Mouse (Mus musculus) Patski (cell line): ENCODE measurements around the gene Iqch. TPM values are rescaled to one million over a fixed set of nuclear protein-coding genes. Genes with fewer than 3 reads are reported as not detected.

Experiments used
- ATAC-seq: fragments of 100-300 bp; one replicate; pipeline ENCODE4 v1.8.0; 2021
- CTCF ChIA-PET: fragments of 350-600 bp; sonication (Branson Sonifier 250); formaldehyde crosslinking; loops from one replicate; lab custom pipeline; 2022; ENCODE audit warnings: inconsistent platforms; lab: Charles Lee
- POLR2A ChIA-PET: fragments of 350-600 bp; sonication (Branson Sonifier 250); formaldehyde crosslinking; loops from one replicate; lab custom pipeline; 2022; ENCODE audit warnings: antibody characterized with exemption, inconsistent platforms; lab: Charles Lee
- DNase-seq: peaks from one replicate; pipeline ENCODE4 v3.0.0-alpha.2; 2011; ENCODE audit warnings: low read depth, low spot score
- H3K27me3 ChIP-seq: fragments of 371-371 bp; one replicate; pipeline ENCODE4 v1.5.1; 2021
- CTCF ChIP-seq: fragments of 100-300 bp; IDR thresholded peaks from one replicate; pipeline ENCODE4 v1.5.1; 2021
- in situ Hi-C: fragments of 300-500 bp; cut with MboI; formaldehyde crosslinking; loops from 3 replicates; pipeline ENCODE4 v1.11.1; 2018; ENCODE audit warnings: low pct_unique_long_range_greater_than_20kb, mixed read lengths
- polyA plus RNA-seq: library from polyadenylated mRNA; unstranded; gene quantifications from one replicate; pipeline ENCODE4 v1.2.3, GENCODE M21; 2021

The Iqch gene
- 0.09 TPM for polyA plus RNA-seq

- POLR2A ChIA-PET, result interaction anchor here (0.6 kb wide), 1 partner anchor 58 kb away, joined by 4 read pairs; no protein-coding TSS in a partner anchor
- no peak for TF ChIP-seq CTCF
- ATAC-seq (peak; percentile 88), DNase-seq (peak; percentile 68)
- in situ Hi-C loops, result no loop called here
- H3K27me3 ChIP-seq, result no peaks in the 10 kb centered on the region
- CTCF ChIA-PET, result no interaction called here
Observed at GRCm38 (mm10) chr9:63602043-63602939, at the start of gene Iqch, which contains the start of gene Aagab. Gene Iqch (minus strand): TSS chr9:63602493. Gene Aagab (plus strand): TSS chr9:63602660.

GRCm38 (mm10) chr9:63651594-63651993 lies 49.3 kb upstream of the Iqch start:
- in situ Hi-C loops, result no loop called here
- DNase-seq, result no peak
- H3K27me3 ChIP-seq, result no peaks in the 10 kb centered on the region
- ChIA-PET POLR2A (no interaction called here), CTCF (interaction anchor here (1.2 to 2.9 kb wide), 2 partner anchors 15 to 47 kb away, joined by 4 to 7 read pairs; no protein-coding TSS in a partner anchor)
- ATAC-seq, result no peak
- TF ChIP-seq CTCF, result no peak

- ChIA-PET CTCF (interaction anchor here (2.9 kb wide), 1 partner anchor 48 kb away, joined by 7 read pairs; no protein-coding TSS in a partner anchor), POLR2A (interaction anchor here (1.5 kb wide), 1 partner anchor 106 kb away, joined by 4 read pairs; no protein-coding TSS in a partner anchor)
- no peak for TF ChIP-seq CTCF
- no peaks in the 10 kb centered on the region for H3K27me3 ChIP-seq
- DNase-seq (no peak), ATAC-seq (no peak)
- in situ Hi-C loops, result no loop called here
Observed at GRCm38 (mm10) chr9:63650905-63651304, 48.6 kb upstream of the Iqch start.

GRCm38 (mm10) chr9:63649841-63650545 lies 47.7 kb upstream of the Iqch start:
- in situ Hi-C loops, result no loop called here
- CTCF ChIA-PET, result interaction anchor here (1.7 to 2.9 kb wide), 2 partner anchors 22 to 49 kb away, joined by 5 to 7 read pairs; no protein-coding TSS in a partner anchor
- POLR2A ChIA-PET, result interaction anchor here (1.5 kb wide), 1 partner anchor 107 kb away, joined by 4 read pairs; no protein-coding TSS in a partner anchor
- no peak for ATAC-seq
- no peaks in the 10 kb centered on the region for H3K27me3 ChIP-seq
- no peak for DNase-seq
- no peak for TF ChIP-seq CTCF

DNA sequence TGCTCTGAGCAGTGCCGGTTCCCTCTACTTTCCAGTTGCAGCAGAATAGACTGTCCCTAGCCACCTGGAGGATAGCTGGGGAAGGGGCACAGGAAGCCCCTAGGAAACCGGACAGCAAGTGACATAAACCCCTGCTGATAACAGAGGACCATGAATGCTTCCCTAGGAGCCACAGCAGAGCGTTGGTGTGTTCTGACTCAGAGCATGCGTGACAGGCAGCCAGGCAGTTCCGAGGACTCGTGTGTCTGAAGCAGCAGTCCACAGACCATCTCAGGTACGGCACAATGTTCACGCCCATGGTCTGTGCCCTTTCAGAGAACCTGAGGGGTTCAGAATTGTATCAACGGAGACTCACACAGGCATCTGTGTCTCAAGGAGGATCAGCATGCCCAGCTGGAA lies 46.2 kb upstream of the Iqch start:
- in situ Hi-C loops, result no loop called here
- POLR2A ChIA-PET, result no interaction called here

DNA sequence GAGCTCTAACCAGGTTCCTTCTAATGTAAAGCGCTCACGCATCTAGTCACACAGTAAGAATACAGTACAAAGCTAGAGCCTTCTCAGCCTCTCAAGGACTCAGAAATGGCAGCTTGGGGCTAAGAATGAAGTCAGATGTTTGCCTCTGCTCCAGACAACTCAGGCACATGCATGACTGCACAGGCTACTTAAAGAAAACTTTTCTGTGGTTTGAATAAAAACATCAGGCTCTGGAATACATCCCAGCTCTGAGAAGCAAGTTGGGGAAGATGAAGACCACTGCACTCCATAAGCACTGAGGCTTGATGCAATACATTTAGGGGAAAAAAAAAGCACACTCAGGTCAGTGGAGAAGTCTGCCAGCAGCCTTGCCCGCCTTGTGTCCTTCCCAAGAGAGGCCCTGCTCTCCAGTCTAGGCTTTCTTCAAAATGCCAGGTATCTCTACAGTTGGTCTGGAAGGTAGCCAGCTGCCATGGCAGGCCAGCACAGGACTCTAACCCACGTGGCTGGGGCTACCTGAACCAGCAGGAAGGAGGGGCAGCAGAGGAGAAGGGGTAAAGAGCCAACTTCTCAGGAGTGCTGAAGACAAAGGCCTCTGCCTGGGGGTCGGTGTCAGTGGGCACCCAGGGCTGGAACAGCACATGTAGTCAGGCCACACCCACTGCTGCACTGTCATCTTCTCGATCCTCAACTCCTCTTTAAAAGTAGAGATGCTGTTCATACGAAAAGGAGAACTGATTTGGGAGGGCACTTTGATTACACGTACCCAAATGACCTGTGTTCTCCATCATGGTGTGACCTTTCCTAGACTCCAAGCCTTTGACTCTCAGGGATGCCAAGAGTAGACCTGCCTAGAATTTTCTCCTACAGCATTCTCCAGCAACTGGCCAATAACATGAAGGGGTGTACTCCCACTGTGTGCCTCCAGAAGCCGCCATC lies 45.6 kb upstream of the Iqch start:
- TF ChIP-seq CTCF, result no peak
- DNase-seq (peak; percentile 60), ATAC-seq (peak; percentile 41)
- in situ Hi-C loops, result no loop called here
- CTCF ChIA-PET, result interaction anchor here (1.0 kb wide), 1 partner anchor 15 kb away, joined by 3 read pairs; no protein-coding TSS in a partner anchor
- no peaks in the 10 kb centered on the region for H3K27me3 ChIP-seq
- POLR2A ChIA-PET, result no interaction called here

More for the DNA sequence above, 46.2 kb upstream of the Iqch start:
- TF ChIP-seq CTCF, result no peak
- no peaks in the 10 kb centered on the region for H3K27me3 ChIP-seq
- ATAC-seq, result no peak
- CTCF ChIA-PET, result no interaction called here
- DNase-seq, result no peak

DNA sequence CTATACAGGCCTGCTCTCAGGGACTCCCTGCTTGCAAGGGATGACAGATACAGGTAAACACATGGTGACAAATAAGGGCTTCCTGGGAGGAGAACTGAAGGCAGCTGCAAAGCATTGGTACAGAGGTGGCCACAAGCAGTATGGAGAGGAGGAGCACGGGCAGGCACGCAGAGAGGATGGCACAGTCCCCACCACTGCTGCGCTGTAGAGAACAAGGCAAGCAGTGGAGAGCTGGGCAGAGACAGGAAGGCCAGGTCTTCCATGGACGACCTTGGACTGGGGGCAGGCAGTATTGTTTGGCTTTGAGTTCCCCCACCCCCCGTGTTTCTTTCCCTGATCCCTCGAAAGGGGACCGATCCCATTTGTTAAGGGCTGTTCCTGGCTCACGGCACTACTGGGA lies 42.8 kb upstream of the Iqch start:
- no peak for ATAC-seq
- no peak for TF ChIP-seq CTCF
- POLR2A ChIA-PET, result interaction anchor here (0.7 kb wide), 1 partner anchor 9 kb away, joined by 3 read pairs; no protein-coding TSS in a partner anchor
- H3K27me3 ChIP-seq, result no peaks in the 10 kb centered on the region
- CTCF ChIA-PET, result no interaction called here
- in situ Hi-C loops, result no loop called here
- DNase-seq, result no peak

DNA sequence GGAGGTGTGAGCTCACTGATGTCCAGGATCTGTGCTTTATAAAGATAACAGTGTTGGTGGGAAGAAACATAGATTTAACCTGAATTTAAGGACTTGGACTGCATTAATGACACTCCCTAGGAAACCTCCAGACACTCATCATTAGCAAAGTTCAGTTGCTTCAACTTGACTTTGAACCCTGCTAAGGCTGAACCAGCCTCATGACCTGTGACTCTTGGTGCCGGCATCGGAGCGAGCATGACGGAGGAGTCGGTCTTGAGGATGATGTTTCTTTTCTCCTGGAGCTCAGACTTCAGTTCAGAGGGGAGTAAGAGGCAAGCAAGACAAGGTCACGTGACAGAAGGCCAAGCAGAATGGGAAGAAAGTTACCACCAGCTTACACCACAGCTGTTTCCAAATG lies 41.7 kb upstream of the Iqch start:
- CTCF ChIA-PET, result no interaction called here
- DNase-seq, result no peak
- no peak for TF ChIP-seq CTCF
- ATAC-seq, result no peak
- H3K27me3 ChIP-seq, result no peaks in the 10 kb centered on the region
- in situ Hi-C loops, result loop anchor here (5.0 kb wide), 1 partner anchor 198 kb away; no protein-coding TSS in a partner anchor
- POLR2A ChIA-PET, result no interaction called here

GRCm38 (mm10) chr9:63641983-63642646 lies 39.8 kb upstream of the Iqch start:
- ChIA-PET CTCF (no interaction called here), POLR2A (interaction anchor here (0.6 kb wide), 1 partner anchor 11 kb away, joined by 3 read pairs; no protein-coding TSS in a partner anchor)
- H3K27me3 ChIP-seq, result no peaks in the 10 kb centered on the region
- in situ Hi-C loops, result loop anchor here (5.0 kb wide), 1 partner anchor 200 kb away; no protein-coding TSS in a partner anchor
- no peak for TF ChIP-seq CTCF
- ATAC-seq (no peak), DNase-seq (no peak)
